Mouse (Mus musculus): Measurements from ENCODE around the gene Pgm5. TPM values are rescaled to one million over a fixed set of nuclear protein-coding genes. Genes with fewer than 3 reads are reported as not detected.

Gene Pgm5
- total and polyA plus RNA-seq, 3 experiments: not detected

DNA sequence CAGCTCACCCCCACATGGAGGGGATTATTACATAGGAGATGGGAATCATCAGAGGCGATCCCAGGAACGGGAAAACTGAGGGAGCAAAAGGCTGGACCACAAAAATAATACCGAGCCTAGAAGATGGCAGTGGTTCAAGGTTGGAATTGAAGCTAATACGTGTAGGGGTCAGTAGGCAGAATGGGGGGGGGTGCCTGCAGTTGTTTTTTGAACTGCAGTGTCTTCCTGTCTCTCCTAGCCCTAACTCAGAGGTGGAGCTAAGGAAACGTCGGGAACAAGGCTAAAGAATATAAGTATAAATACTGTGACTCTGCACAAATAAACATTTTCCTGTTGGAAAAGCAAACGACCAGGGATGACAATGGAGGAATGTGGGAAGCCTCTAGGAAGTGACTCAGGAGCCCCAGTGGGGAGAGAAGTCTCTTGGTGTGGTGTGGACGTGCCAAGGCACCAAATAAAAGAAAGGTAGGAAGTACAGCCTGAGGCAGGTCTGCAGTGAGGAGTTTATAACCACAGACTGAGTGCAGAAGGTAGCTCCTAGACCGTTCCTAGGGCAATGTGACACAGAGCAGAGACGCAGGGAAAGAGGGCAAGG, 189.2 kb downstream of the Pgm5 start:
- Histone ChIP-seq H3K4me3 (ENCODE audit: control insufficient read depth in 1 of 2, insufficient read depth in 1 of 2, low read depth in 2 of 2, low read length in 2 of 2) (no peak overlapping the region), H3K27me3 (ENCODE audit: control insufficient read depth in 1 of 2, insufficient read depth in 2 of 2, low read length in 2 of 2) (peaks cover 2 to 9% of the 10 kb centered on the region in 2 experiments), H3K36me3 (ENCODE audit: control insufficient read depth in 1 of 2, insufficient read depth in 2 of 2, low read length in 2 of 2) (no peaks in the 10 kb centered on the region), H3K79me2 (ENCODE audit: control insufficient read depth, insufficient read depth, low read length, poor library complexity) (no peaks in the 10 kb centered on the region), H3K9ac (ENCODE audit: control insufficient read depth, low read depth, low read length, poor library complexity, severe bottlenecking) (no peak overlapping the region), H3K4me1 (ENCODE audit: control insufficient read depth in 1 of 2, insufficient read depth in 2 of 2, low read length in 2 of 2) (no peaks in the 10 kb centered on the region), H3K9me3 (replicated peaks; ENCODE audit: insufficient read depth, low read length) (no peaks in the 10 kb centered on the region), H3K27ac (ENCODE audit: control insufficient read depth, low read depth, low read length) (no peak overlapping the region)
- DNase-seq (ENCODE audit: low read depth, low spot score): no peak
- TF ChIP-seq ZNF384 (IDR thresholded peaks at IDR 0.05; ENCODE audit: low read depth, low read length) (no peak), MXI1 (IDR thresholded peaks at IDR 0.05; ENCODE audit: low read depth, low read length) (no peak), ETS1 (IDR thresholded peaks at IDR 0.05; ENCODE audit: low read depth, low read length) (no peak), MAFK (IDR thresholded peaks at IDR 0.05; ENCODE audit: borderline replicate concordance, low read depth, low read length) (no peak), POLR2AphosphoS5 (IDR thresholded peaks at IDR 0.05; ENCODE audit: borderline replicate concordance, low read depth, low read length) (no peak), SMC3 (IDR thresholded peaks at IDR 0.05; ENCODE audit: low read depth, low read length) (no peak), NELFE (IDR thresholded peaks at IDR 0.05; ENCODE audit: low read depth, low read length) (no peak), GABPA (IDR thresholded peaks at IDR 0.05; ENCODE audit: low read depth, low read length) (no peak), RCOR1 (IDR thresholded peaks at IDR 0.05; ENCODE audit: low read depth, low read length) (no peak), NRF1 (IDR thresholded peaks at IDR 0.05; ENCODE audit: insufficient read depth, low read depth, low read length, poor library complexity, severe bottlenecking) (no peak), ELF1 (IDR thresholded peaks at IDR 0.05; ENCODE audit: low read depth, low read length) (no peak), ZC3H11A (IDR thresholded peaks at IDR 0.05; ENCODE audit: low read depth, low read length) (no peak)

DNA sequence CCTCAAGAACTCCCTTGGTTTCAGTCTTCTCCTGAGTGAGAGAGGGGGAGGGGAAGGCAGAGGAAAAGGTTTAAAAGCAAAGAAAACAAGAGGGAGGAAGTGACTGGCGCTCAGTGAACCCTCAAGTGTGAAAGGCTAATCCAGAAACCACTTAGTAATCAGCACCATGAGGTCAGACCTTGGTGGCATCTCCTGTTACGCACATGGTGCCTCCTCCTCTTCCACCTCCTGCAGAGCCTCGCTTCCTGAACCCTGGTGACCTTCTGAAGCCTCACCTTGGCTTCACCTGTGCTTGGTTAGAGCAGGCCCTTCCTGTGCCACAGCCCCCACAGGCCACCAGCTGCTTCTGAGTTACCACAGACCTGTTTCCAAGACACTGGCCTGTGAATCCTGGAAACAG, 190.1 kb downstream of the Pgm5 start:
- Histone ChIP-seq H3K27ac (ENCODE audit: control insufficient read depth, low read depth, low read length) (no peak overlapping the region), H3K79me2 (ENCODE audit: control insufficient read depth, insufficient read depth, low read length, poor library complexity) (no peaks in the 10 kb centered on the region), H3K27me3 (ENCODE audit: control insufficient read depth in 1 of 2, insufficient read depth in 2 of 2, low read length in 2 of 2) (peaks cover 2 to 12% of the 10 kb centered on the region in 2 experiments), H3K4me1 (ENCODE audit: control insufficient read depth in 1 of 2, insufficient read depth in 2 of 2, low read length in 2 of 2) (no peaks in the 10 kb centered on the region), H3K4me3 (ENCODE audit: control insufficient read depth in 1 of 2, insufficient read depth in 1 of 2, low read depth in 2 of 2, low read length in 2 of 2) (no peak overlapping the region), H3K9ac (ENCODE audit: control insufficient read depth, low read depth, low read length, poor library complexity, severe bottlenecking) (no peak overlapping the region), H3K9me3 (replicated peaks; ENCODE audit: insufficient read depth, low read length) (no peaks in the 10 kb centered on the region), H3K36me3 (ENCODE audit: control insufficient read depth in 1 of 2, insufficient read depth in 2 of 2, low read length in 2 of 2) (no peaks in the 10 kb centered on the region)
- no peak for DNase-seq (ENCODE audit: low read depth, low spot score)
- TF ChIP-seq CHD2 (IDR thresholded peaks at IDR 0.05; ENCODE audit: low read length) (no peak), UBTF (IDR thresholded peaks at IDR 0.05; ENCODE audit: borderline replicate concordance, insufficient read depth, low read depth, low read length) (no peak)

DNA sequence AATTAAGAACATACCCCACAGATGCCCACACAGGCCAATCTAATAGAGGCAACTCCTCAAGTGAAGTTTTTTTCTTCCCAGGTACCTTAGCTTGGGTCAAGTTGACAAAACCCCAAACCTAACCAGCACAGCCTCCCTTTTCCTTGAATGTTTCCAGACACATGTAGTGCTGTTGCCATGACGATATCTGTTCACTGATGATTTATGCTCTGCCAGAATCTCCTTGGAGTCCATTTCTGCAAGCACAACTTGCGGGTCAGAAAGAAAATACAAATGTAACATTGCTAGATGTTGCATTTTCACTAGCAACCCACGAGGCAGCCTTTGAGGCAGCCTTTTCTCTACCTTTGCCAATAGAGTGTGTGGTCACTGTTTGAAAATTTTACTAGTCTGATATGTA, 194.1 kb downstream of the Pgm5 start:
- no peak overlapping the region for H3K9ac ChIP-seq (ENCODE audit: control insufficient read depth, low read depth, low read length, poor library complexity, severe bottlenecking)
- H3K4me3 ChIP-seq (ENCODE audit: control insufficient read depth in 1 of 2, insufficient read depth in 1 of 2, low read depth in 2 of 2, low read length in 2 of 2): no peak overlapping the region
- no peak overlapping the region for H3K27ac ChIP-seq (ENCODE audit: control insufficient read depth, low read depth, low read length)
- no peak for TF ChIP-seq USF2 (IDR thresholded peaks at IDR 0.05; ENCODE audit: borderline replicate concordance in 1 of 2, insufficient read depth in 1 of 2, low read depth in 1 of 2, low read length in 2 of 2)
- no peak for TF ChIP-seq TBP (IDR thresholded peaks at IDR 0.05; ENCODE audit: low read depth, low read length)
- no peak for TF ChIP-seq ETS1 (IDR thresholded peaks at IDR 0.05; ENCODE audit: low read depth, low read length)
- TF ChIP-seq MXI1 (IDR thresholded peaks at IDR 0.05; ENCODE audit: low read depth, low read length): no peak
- no peak for TF ChIP-seq SIN3A (IDR thresholded peaks at IDR 0.05; ENCODE audit: low read length)
- TF ChIP-seq TCF12 (IDR thresholded peaks at IDR 0.05; ENCODE audit: low read depth, low read length): no peak
- no peak for TF ChIP-seq POLR2AphosphoS2 (IDR thresholded peaks at IDR 0.05; ENCODE audit: low read length)
- no peak for TF ChIP-seq TAL1 (IDR thresholded peaks at IDR 0.05; ENCODE audit: low read length)
- no peak for TF ChIP-seq MAFK (IDR thresholded peaks at IDR 0.05; ENCODE audit: borderline replicate concordance, low read depth, low read length)
- TF ChIP-seq POLR2A (IDR thresholded peaks at IDR 0.05; ENCODE audit: control insufficient read depth in 1 of 2, insufficient read depth in 1 of 2, low read depth in 1 of 2, low read length in 2 of 2, poor library complexity in 1 of 2): no peak
- no peak for TF ChIP-seq BHLHE40 (IDR thresholded peaks at IDR 0.05; ENCODE audit: borderline replicate concordance, low read depth, low read length)
- TF ChIP-seq RCOR1 (IDR thresholded peaks at IDR 0.05; ENCODE audit: low read depth, low read length): no peak
- TF ChIP-seq MEF2A (IDR thresholded peaks at IDR 0.05; ENCODE audit: extremely low read depth, insufficient replicate concordance, low read depth, low read length, poor library complexity, severe bottlenecking): no peak
- no peak for TF ChIP-seq MYB (IDR thresholded peaks at IDR 0.05; ENCODE audit: low read depth, low read length)
- no peaks in the 10 kb centered on the region for H3K4me1 ChIP-seq (ENCODE audit: control insufficient read depth in 1 of 2, insufficient read depth in 2 of 2, low read length in 2 of 2)
- H3K9me3 ChIP-seq (replicated peaks; ENCODE audit: insufficient read depth, low read length): no peaks in the 10 kb centered on the region
- H3K27me3 ChIP-seq (ENCODE audit: control insufficient read depth in 1 of 2, insufficient read depth in 2 of 2, low read length in 2 of 2): peaks cover 4 to 17% of the 10 kb centered on the region in 2 experiments
- no peak for DNase-seq (ENCODE audit: low read depth, low spot score)
- H3K36me3 ChIP-seq (ENCODE audit: control insufficient read depth in 1 of 2, insufficient read depth in 2 of 2, low read length in 2 of 2): no peaks in the 10 kb centered on the region
- no peaks in the 10 kb centered on the region for H3K79me2 ChIP-seq (ENCODE audit: control insufficient read depth, insufficient read depth, low read length, poor library complexity)

All from MEL (cell line).